ENCODE assay signal across 12 mouse cellular contexts in genomic region chr1:62276466-62276865, GRCm38 (mm10).
"Had no signal": no experiment of that assay in that cellular context is flagged by ENCODE, and none has a peak within 500 bp of the region (broad histone marks: within the 10 kb centered on the region; RNA-seq: fewer than 3 reads in every experiment).

No protein-coding gene starts in this region.

- DNase-seq: gastrocnemius, postnatal 14 days; gastrocnemius, postnatal 36 days; heart, adult 11 months; heart, adult 2 months; heart, postnatal 14 days; heart, postnatal 36 days; kidney, adult 11 months; kidney, adult 8-10 months; kidney, postnatal 10 days; kidney, postnatal 25 days; liver; liver, embryonic 13.5 days had no signal
